Mouse (Mus musculus) liver, embryonic 16.5 days (tissue): ENCODE data around the gene Ttll11. TPM values are rescaled to one million over a fixed set of nuclear protein-coding genes. Genes with fewer than 3 reads are reported as not detected.

Source experiments
- ATAC-seq: fragments of 200-750 bp; cut with Nextera tagmentation; 2 replicates; pipeline ENCODE4 v1.8.0; 2017; ENCODE audit warnings: low read depth, mild to moderate bottlenecking, moderate number of reproducible peaks, moderate library complexity
- H3K27ac ChIP-seq: fragments of 300-500 bp; sonication (generic); 2 replicates; pipeline ENCODE4 v1.5.1; 2014; ENCODE audit warnings: mild to moderate bottlenecking, low read length
- H3K27me3 ChIP-seq: fragments of 300-500 bp; sonication (generic); 2 replicates; pipeline ENCODE4 v1.6.1; 2014; ENCODE audit warnings: low read depth, low read length, mixed read lengths; ENCODE audit not compliant: control insufficient read depth, insufficient read depth
- H3K36me3 ChIP-seq: fragments of 300-500 bp; sonication (generic); 2 replicates; pipeline ENCODE4 v1.6.1; 2014; ENCODE audit warnings: mild to moderate bottlenecking; ENCODE audit not compliant: control insufficient read depth, insufficient read depth
- H3K4me1 ChIP-seq: fragments of 300-500 bp; sonication (generic); 2 replicates; pipeline ENCODE4 v1.6.1; 2014; ENCODE audit warnings: low read depth, low read length, mixed read lengths; ENCODE audit not compliant: control insufficient read depth
- H3K4me2 ChIP-seq: fragments of 300-500 bp; sonication (generic); 2 replicates; pipeline ENCODE4 v1.6.1; 2014; ENCODE audit warnings: low read depth, low read length, mixed read lengths
- H3K4me3 ChIP-seq: fragments of 300-500 bp; sonication (generic); 2 replicates; pipeline ENCODE4 v1.5.1; 2014; ENCODE audit warnings: low read depth, mild to moderate bottlenecking, low read length
- H3K9ac ChIP-seq: fragments of 300-500 bp; sonication (generic); 2 replicates; pipeline ENCODE4 v1.6.1; 2014; ENCODE audit warnings: low read depth, low read length
- H3K9me3 ChIP-seq: fragments of 300-500 bp; sonication (generic); replicated peaks from 2 replicates; pipeline ENCODE4 v1.6.1; 2016; ENCODE audit warnings: low read length; ENCODE audit not compliant: control insufficient read depth
- WGBS: fragments of 180-500 bp; shearing (Covaris S2); extraction: QIAGEN DNeasy Blood & Tissue Kit; methylation state at CpG from one replicate; pipeline ENCODE4 v1.1.7; 2014; ENCODE audit not compliant: insufficient replicate concordance; 5-methylcytosine and 5-hydroxymethylcytosine counted together
- polyA plus RNA-seq: library from polyadenylated mRNA; unstranded; fragments of >200 nt; fragmentation: Nextera tagmentation; extraction: Ambion mirVana; gene quantifications from 2 replicates; pipeline ENCODE4 v1.2.1, GENCODE M21; 2015

Ttll11 gene
- polyA plus RNA-seq, 1 experiment from 2014 or later: 0.79 TPM

DNA sequence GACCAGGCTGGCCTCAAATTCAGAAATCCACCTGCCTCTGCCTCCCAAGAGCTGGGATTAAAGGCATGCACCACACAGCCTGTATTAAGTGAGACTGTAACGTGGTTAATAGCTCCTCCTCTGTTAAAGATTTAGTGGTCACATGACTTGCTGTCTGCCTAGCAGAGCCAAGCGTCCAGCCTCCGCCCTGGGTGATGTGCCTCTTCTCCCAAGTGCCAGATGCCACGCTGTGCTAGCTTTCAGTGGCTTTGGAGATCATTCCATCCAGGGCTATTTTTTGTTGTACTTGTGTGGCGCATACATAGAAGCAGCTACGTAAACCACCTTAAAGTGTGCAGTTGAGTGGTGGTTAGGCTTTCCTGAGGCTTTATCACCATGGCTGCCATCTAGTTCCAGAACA lies 180.6 kb downstream of the Ttll11 start:
- no peak overlapping the region for H3K27ac ChIP-seq
- H3K4me3 ChIP-seq: no peak overlapping the region
- no peaks in the 10 kb centered on the region for H3K27me3 ChIP-seq
- no peaks in the 10 kb centered on the region for H3K4me1 ChIP-seq
- no peaks in the 10 kb centered on the region for H3K9me3 ChIP-seq
- H3K9ac ChIP-seq: no peak overlapping the region
- no peak overlapping the region for H3K4me2 ChIP-seq
- ATAC-seq: no peak
- 66% methylated on average over 6 of the region's 6 CpGs for WGBS
- H3K36me3 ChIP-seq: no peaks in the 10 kb centered on the region

DNA sequence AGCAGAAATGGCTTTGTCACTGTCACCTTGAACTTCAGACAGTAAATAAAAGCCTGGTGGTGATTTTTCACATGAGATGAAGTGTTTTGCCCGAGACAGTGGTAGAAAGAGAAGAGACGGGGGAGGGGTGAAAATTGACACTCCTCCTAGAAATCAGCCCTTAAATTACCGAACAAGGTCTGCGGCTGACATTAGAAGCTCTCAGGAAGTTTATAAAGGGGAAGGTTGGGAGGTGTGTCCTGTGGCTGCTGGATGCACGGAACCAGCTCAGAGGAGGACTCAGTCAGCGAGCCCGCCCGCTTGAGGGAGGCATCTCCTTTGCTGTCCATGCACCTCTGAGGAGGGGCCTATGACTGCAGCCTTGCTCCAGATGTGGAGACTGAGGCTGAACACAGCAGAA lies 181.7 kb downstream of the Ttll11 start:
- Histone ChIP-seq H3K4me3 (no peak overlapping the region), H3K4me2 (no peak overlapping the region), H3K9ac (no peak overlapping the region), H3K9me3 (no peaks in the 10 kb centered on the region), H3K4me1 (no peaks in the 10 kb centered on the region), H3K27ac (no peak overlapping the region), H3K36me3 (no peaks in the 10 kb centered on the region), H3K27me3 (no peaks in the 10 kb centered on the region)
- ATAC-seq: no peak
- 35% methylated on average over 8 of the region's 8 CpGs for WGBS

DNA sequence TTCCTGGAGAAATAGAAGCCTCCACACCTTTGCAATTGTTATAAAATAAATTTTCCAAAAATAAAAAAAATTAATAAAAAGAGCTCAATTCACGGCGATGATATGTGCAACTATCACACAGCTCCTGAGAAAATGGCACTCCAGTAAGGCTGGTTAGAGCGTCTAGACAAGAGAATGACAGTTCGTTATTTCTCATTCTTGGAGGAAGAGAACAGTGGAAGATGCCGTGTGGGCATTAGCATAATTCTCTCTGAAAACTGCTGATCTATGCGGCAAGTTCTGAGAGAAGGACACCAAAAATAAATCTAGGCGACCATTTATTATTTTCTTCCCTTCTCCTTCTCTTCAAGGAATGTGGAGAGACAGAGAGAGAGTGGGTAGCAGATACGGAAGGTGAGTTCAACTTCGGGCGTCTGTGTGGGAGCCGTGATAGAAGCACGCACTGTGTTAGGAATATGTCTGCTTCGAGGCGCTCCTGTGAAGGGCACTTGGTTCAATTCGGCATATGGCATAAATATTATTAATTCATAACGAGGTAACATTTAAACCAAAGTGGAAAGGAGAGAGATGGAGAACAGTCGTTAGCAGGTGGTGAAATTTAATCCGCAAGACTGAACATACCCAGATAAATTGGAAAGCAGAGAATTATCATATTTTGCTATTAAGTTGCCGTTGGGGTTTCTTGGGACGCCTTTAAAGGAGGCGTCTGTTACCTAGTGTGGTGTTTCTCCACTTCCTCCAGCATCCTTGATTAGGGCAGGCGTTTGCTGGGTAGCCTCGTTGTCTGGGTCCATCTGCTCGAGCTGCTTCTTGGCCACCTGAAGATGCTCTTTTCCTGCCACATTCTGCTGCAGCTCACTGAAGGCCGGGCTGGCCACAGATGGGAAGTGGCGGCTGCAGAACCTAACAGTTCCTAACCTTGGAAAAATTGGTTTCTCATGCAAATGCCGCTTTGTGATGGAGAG lies 190.1 kb downstream of the Ttll11 start:
- Histone ChIP-seq H3K4me1 (no peaks in the 10 kb centered on the region), H3K9ac (no peak overlapping the region), H3K27me3 (no peaks in the 10 kb centered on the region), H3K9me3 (no peaks in the 10 kb centered on the region), H3K36me3 (no peaks in the 10 kb centered on the region), H3K27ac (no peak overlapping the region), H3K4me2 (no peak overlapping the region), H3K4me3 (no peak overlapping the region)
- no peak for ATAC-seq
- 69% methylated on average over 27 of the region's 27 CpGs for WGBS

DNA sequence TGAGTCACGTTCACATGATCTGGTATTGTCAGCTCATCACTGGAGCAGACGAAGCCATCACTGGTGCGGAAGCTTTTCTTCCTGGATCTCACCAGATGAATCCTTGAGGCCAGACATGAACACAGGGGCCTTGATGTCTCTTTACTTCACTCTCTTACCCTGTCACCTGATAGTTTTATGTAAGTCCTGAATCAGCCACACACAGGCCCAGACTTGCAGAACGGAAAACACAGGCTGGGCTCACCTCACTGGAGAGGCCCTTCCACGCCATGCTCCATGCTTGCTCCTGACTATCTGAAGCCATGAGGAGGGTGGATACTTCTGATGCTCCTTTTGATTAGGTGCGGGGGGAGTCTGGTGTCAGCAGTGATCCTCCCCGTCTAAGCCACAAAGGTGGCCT lies 193.8 kb downstream of the Ttll11 start:
- ATAC-seq: no peak
- Histone ChIP-seq H3K4me1 (no peaks in the 10 kb centered on the region), H3K9me3 (no peaks in the 10 kb centered on the region), H3K27me3 (no peaks in the 10 kb centered on the region), H3K36me3 (no peaks in the 10 kb centered on the region), H3K4me3 (no peak overlapping the region), H3K4me2 (no peak overlapping the region), H3K27ac (no peak overlapping the region), H3K9ac (no peak overlapping the region)
- WGBS: 65% methylated on average over 7 of the region's 7 CpGs

DNA sequence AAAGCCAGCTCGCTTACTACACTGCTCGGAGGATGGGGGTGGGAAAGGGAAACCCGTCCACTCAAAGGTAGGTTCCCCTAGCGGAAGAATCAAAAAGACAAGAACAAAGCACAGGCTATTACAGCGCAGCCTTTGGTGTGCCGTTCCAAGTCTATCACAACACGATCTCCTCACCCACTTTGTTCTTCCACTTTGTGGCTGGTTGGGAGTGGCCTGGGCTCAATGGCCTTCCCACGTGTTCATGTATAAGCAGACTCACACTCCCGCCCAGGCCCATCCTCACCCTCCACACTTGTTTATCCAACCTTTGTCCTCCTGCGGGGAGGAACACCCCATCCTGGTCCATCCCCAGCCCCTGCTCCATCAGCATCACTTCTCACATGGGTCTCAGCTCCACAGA lies 196.3 kb downstream of the Ttll11 start:
- H3K36me3 ChIP-seq: no peaks in the 10 kb centered on the region
- H3K4me1 ChIP-seq: no peaks in the 10 kb centered on the region
- ATAC-seq: no peak
- H3K4me3 ChIP-seq: no peak overlapping the region
- H3K27me3 ChIP-seq: no peaks in the 10 kb centered on the region
- no peak overlapping the region for H3K27ac ChIP-seq
- 51% methylated on average over 10 of the region's 10 CpGs for WGBS
- H3K4me2 ChIP-seq: no peak overlapping the region
- H3K9ac ChIP-seq: no peak overlapping the region
- no peaks in the 10 kb centered on the region for H3K9me3 ChIP-seq

DNA sequence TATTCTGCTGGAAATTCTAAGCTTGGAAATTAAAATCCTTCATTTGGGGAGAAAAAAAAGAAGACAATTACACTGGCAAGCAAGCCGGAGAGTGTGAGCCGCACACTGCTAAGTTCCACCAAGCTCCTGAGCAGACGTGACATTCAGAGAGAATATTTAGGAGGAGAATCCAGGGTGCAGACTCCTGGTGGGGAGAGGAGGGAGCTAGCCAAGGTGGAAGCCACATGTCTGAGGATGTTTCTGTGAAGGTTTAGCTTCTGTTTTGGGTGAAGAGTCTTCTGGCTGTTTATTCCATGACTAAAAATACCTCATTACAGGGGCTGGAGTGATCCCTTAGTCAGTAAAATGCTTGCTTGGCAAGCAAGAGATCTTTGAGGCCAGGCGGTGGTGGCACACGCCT lies 200.4 kb downstream of the Ttll11 start:
- Histone ChIP-seq H3K4me3 (no peak overlapping the region), H3K27ac (no peak overlapping the region), H3K9ac (no peak overlapping the region), H3K36me3 (no peaks in the 10 kb centered on the region), H3K4me2 (no peak overlapping the region), H3K9me3 (no peaks in the 10 kb centered on the region), H3K27me3 (no peaks in the 10 kb centered on the region), H3K4me1 (no peaks in the 10 kb centered on the region)
- ATAC-seq: no peak
- 75% methylated on average over 5 of the region's 5 CpGs for WGBS

DNA sequence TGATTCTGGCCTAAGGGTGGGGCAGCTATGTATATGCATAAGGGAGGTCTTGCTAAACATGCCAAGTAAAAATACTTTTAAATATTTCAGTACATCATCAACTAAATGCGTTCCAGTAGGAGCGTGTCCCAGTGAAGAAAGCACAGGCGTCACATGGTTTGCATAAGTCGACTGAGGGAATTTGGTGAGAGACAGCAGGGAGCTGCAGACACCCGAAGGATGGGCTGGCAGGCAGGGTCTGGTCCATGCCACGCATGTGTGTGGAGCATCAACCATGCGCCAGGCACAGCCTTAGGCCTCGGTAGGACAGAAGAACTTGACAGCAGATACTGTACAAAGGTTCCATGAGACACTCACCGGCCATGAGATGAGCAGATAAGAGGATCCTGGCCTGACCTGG lies 202.8 kb downstream of the Ttll11 start:
- ATAC-seq: no peak
- WGBS: 67% methylated on average over 9 of the region's 9 CpGs

DNA sequence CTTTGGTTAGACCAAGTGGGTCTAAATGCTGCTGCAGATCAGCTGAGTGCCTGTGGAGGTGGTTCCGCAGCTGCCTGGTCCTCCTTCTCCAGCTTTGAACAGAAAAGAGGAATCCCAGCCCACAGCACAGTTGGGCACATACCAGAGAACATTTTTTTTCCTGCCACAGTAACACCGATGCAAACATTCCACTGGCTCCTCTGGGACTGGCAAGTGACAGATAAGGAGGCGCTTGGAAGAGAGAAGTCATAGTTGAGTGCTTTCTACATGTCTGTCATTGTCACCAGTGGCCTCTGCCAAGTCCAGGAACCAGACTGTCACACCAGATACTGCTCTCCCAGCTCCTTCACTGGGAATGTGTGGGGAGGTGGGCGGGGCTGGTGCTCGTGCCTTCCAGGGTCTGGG lies 204.1 kb downstream of the Ttll11 start:
- no peak overlapping the region for H3K4me3 ChIP-seq
- no peaks in the 10 kb centered on the region for H3K4me1 ChIP-seq
- H3K9me3 ChIP-seq: no peaks in the 10 kb centered on the region
- H3K27ac ChIP-seq: no peak overlapping the region
- 45% methylated on average over 5 of the region's 5 CpGs for WGBS
- no peak; the same call in 1 of the 2 replicates for ATAC-seq
- no peak overlapping the region for H3K4me2 ChIP-seq
- no peak overlapping the region for H3K9ac ChIP-seq
- H3K27me3 ChIP-seq: no peaks in the 10 kb centered on the region
- H3K36me3 ChIP-seq: no peaks in the 10 kb centered on the region

More for the DNA sequence above, 202.8 kb downstream of the Ttll11 start:
- Histone ChIP-seq H3K9ac (no peak overlapping the region), H3K9me3 (no peaks in the 10 kb centered on the region), H3K27me3 (no peaks in the 10 kb centered on the region), H3K36me3 (no peaks in the 10 kb centered on the region), H3K4me2 (no peak overlapping the region), H3K27ac (no peak overlapping the region), H3K4me3 (no peak overlapping the region), H3K4me1 (no peaks in the 10 kb centered on the region)

DNA sequence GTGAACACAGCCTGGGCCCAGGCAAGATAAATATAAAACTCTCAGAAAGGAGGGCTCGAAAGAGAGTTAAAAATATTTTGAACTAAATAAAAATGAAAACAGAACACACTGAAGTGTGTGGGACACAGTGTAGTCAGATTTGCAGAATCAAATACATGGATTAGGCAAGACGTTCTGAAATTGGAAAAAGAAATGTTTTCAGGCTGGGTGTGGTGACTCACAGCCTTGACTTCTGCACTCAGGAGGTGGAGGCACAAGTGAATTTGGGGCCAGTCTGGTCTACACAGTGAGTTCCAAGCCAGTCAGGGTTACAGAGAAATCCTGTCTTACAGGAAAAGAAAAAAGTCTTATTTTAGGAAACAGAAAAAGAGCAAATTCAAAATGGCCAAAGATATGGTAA lies 209.2 kb downstream of the Ttll11 start:
- Histone ChIP-seq H3K4me2 (no peak overlapping the region), H3K27ac (no peak overlapping the region), H3K4me3 (no peak overlapping the region), H3K9me3 (no peaks in the 10 kb centered on the region), H3K9ac (no peak overlapping the region), H3K4me1 (no peaks in the 10 kb centered on the region), H3K27me3 (no peaks in the 10 kb centered on the region), H3K36me3 (no peaks in the 10 kb centered on the region)
- no peak for ATAC-seq
- 56% methylated on average over 2 of the region's 2 CpGs for WGBS
